Mouse (Mus musculus) cerebellum, postnatal 14 days (tissue): ENCODE data around the gene Myo9b.

Experiments
- DNase-seq, 2 experiments: peaks; one replicate each; pipeline ENCODE4 v3.0.0; 2021; ENCODE audit warnings: mixed read lengths in 2 of 2

Myo9b gene

GRCm38 (mm10) chr8:71392391-71392790 lies 119.9 kb downstream of the Myo9b start:
- DNase-seq: peak in 1 of 2 experiments; percentile 1

DNA sequence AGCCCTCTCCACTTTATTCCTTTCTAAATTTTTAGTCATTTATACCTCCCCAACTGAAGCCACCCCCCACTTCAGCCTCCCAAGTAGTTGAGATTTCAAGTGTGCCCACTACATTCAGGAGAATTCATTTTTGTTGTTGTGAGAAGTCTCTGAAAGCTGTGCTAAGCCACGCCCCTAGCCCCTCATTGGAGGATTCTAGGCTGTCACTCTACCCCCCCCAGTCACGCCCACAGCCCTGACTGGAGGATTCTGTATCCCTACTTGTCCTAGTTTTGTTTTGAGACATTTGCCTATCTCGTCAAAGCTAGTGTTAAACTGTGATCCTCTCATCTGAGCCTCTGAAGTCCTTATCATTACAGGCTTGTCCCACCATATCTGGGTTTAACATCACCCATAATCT lies 120.4 kb downstream of the Myo9b start:
- peak in 1 of 2 experiments; percentile 51 for DNase-seq

- peak in 1 of 2 experiments; percentile 20 for DNase-seq
These were observed 122.0 kb downstream of the Myo9b start for GRCm38 (mm10) chr8:71394481-71394880.

DNA sequence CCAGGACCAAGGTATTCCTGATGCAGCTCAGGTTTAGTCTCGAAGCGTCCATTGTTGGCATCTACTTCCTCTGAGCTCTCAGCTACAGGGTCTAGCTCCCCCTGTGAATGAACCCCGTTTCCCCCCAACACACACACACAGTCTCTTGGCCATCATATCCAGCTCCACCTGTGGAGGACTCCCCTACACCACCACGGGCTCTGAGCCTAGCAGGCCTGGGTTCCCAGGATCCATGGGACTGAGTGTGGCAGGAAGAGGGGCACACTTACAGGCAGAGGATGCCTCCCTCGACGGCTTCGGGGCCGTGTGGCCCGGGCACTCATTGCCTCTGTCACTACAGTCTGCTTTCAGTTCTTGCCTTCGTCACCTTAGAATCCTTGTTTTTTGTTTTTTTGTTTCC lies 122.6 kb downstream of the Myo9b start:
- DNase-seq: no peak

GRCm38 (mm10) chr8:71395629-71396028 lies 123.1 kb downstream of the Myo9b start, which contains the start of gene Ushbp1:
Gene Ushbp1, minus strand, starts transcription at chr8:71395802.
- DNase-seq: no peak

- DNase-seq: peak; percentile 94 to 95
These were observed 124.3 kb downstream of the Myo9b start, which contains the start of gene Babam1 for GRCm38 (mm10) chr8:71396639-71397305. Gene Babam1, plus strand, starts transcription at chr8:71396861.

DNA sequence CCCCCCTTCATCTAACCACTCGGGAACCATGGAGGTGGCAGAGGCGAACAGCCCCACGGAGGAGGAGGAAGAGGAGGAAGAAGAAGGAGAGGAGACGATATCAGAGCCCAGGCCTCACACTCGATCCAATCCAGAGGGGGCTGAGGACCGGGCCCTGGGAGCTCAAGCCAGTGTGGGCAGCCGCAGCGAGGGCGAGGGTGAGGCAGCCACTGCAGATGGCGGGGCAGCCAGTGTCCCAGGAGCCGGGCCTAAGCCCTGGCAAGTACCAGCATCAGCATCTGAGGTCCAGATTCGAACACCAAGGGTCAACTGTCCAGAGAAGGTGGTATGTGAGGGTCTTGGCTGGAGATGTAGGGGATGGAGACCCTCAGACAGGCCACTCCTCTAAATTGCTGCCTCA lies 125.2 kb downstream of the Myo9b start:
- DNase-seq: no peak

- DNase-seq: no peak
These were observed 128.3 kb downstream of the Myo9b start for GRCm38 (mm10) chr8:71400826-71401225.

- DNase-seq: no peak
These were observed 128.9 kb downstream of the Myo9b start for GRCm38 (mm10) chr8:71401454-71401853.

GRCm38 (mm10) chr8:71402446-71402964 lies 130.0 kb downstream of the Myo9b start:
- no peak for DNase-seq

- DNase-seq: no peak
These were observed 130.8 kb downstream of the Myo9b start for GRCm38 (mm10) chr8:71403107-71403885.

GRCm38 (mm10) chr8:71404011-71404410 lies 131.5 kb downstream of the Myo9b start:
- DNase-seq: no peak

DNA sequence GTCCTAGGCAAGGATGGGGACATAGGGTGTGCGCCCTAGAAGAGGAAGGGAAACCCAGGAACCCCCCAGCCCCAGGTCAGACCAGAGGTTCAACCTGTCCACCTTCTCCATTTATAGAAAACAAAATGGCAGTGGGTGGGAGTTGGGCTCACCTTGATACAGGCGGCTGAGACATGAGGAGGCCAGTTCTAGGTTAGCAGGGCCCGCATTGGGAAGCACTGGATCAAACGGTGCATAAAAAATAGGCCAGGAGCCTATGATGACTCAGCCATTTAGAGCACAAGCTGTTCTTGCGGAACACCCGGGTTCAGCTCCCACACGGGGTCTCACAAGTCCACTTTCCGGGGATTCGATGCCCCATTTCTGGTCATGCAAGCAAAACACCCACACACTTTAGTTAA lies 132.4 kb downstream of the Myo9b start:
- no peak for DNase-seq

DNA sequence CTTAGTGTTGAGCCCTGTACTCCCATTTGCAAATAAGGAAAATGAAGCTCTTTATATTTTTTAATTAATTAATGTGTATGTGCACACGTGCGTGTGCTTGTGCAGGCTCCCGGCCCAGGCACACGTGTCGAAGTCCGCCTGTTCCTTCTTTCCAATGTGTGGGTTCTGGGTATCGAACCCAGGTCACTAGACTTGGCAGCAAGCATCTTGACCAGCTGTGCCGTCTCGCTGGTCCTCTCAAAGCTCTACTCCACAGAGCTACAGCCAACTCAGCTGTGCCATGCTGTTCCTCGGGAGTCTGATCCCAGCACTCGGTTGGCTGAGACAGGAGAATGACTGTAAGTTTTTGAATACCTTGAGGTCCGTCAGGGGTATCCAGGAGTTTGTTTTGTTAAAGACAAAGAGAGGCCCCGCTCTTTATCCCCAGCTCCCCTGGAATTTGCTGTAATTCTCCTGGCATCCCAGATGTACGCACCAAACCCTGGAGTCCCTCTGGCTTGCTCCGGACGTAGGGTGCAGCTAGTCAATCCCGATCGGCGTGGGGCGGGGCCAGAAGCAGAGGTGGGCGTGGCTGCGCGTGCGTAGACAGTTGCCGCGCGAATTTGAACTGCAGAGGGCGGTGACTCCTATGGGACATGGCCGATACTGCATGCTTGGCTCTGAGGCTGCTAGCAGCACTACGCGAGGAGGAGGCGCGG lies 133.0 kb downstream of the Myo9b start, which contains the start of gene Ankle1:
TSS of gene Ankle1 (plus strand) at position 610 of the 698 bp plus-strand sequence.
- peak; percentile 96 to 98 for DNase-seq

GRCm38 (mm10) chr8:71406099-71407015 lies 133.8 kb downstream of the Myo9b start:
- DNase-seq: peak in 1 of 2 experiments; percentile 69

GRCm38 (mm10) chr8:71407441-71407840 lies 134.9 kb downstream of the Myo9b start:
- no peak for DNase-seq

- no peak for DNase-seq
These were observed 135.7 kb downstream of the Myo9b start for GRCm38 (mm10) chr8:71408231-71408630.
